Mouse (Mus musculus): ENCODE measurements around the gene Cdh5. TPM values are rescaled to one million over a fixed set of nuclear protein-coding genes. Genes with fewer than 3 reads are reported as not detected.
"Not testable (repeated sequence)": the region's sequence is repeated elsewhere in the genome, so short reads cannot be mapped to it uniquely, and the experiment has no call there.

The Cdh5 gene
- 137 and 152 TPM in 2 replicates for total RNA-seq (2021)
- long read RNA-seq, experiment 1, partial matches to known transcripts = 4 of 10 reads
- long read RNA-seq, experiment 1, other reads (novel, unspliced or antisense) = 2 of 10 reads
- long read RNA-seq, experiment 2, transcript Cdh5-201 (12 exons, 3,995 nt) = major isoform, 9 of 17 reads
- long read RNA-seq, experiment 2, partial matches to known transcripts = 7 of 17 reads
- long read RNA-seq, experiment 2, other reads (novel, unspliced or antisense) = 1 of 17 reads

DNA sequence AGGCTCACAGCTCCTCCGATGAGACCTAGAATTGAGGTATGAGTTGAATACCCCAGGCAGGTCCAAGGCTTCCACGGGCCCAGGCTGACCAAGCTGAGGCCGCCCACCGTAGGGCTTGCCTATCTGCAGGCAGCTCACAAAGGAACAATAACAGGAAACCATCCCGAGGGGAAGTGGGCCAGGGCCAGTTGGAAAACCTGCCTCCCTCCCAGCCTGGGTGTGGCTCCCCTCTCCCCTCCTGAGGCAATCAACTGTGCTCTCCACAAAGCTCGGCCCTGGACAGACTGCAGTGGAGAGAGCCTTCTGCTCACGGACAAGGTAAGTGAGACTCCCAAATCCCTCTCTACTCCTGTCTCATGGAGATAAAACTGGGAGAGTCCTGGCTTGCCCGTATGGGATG lies at the start of gene Cdh5:
TSS of gene Cdh5 (plus strand) at position 211 of the 400 bp plus-strand sequence.
- DNase-seq = peak; percentile 70

DNA sequence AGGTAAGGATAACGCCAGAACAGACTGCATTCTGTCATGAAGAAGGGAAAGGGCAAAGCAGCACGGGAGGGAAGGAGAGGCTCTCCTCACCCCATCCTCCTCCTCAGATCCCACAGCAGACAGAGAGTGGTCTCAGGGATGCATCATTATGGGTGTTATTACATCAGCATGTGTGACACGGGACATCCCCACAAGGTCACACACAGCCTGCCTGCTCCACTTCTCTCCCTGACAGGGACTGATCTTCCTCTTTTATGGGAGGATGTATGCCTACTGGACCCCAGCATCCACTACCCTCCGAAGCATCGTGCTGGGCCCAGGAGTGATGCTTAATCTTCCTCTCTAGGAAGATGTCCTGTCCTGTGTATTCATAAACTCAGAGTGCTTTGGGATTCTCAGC lies 41.5 kb upstream of the Cdh5 start:
- DNase-seq = no peak

DNA sequence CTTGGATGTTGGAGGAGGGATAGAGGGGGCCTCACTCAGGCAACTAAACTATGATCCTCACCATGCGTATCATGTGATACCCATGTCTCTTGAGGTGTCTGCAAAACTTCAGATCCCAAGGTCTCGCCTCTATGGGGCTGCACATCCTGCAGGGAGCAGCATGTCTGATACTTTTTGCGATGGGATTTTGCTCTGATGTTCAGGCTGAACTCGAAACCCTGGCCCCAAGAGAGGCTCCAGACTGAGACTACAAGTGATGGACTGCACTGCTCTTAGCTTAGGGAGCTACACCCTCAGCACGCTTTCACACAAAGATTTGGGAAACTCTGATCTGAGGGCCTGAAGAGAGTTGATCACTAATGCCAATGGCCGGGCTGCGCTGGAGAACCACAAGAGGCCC lies 41.0 kb upstream of the Cdh5 start:
- no peak for DNase-seq

DNA sequence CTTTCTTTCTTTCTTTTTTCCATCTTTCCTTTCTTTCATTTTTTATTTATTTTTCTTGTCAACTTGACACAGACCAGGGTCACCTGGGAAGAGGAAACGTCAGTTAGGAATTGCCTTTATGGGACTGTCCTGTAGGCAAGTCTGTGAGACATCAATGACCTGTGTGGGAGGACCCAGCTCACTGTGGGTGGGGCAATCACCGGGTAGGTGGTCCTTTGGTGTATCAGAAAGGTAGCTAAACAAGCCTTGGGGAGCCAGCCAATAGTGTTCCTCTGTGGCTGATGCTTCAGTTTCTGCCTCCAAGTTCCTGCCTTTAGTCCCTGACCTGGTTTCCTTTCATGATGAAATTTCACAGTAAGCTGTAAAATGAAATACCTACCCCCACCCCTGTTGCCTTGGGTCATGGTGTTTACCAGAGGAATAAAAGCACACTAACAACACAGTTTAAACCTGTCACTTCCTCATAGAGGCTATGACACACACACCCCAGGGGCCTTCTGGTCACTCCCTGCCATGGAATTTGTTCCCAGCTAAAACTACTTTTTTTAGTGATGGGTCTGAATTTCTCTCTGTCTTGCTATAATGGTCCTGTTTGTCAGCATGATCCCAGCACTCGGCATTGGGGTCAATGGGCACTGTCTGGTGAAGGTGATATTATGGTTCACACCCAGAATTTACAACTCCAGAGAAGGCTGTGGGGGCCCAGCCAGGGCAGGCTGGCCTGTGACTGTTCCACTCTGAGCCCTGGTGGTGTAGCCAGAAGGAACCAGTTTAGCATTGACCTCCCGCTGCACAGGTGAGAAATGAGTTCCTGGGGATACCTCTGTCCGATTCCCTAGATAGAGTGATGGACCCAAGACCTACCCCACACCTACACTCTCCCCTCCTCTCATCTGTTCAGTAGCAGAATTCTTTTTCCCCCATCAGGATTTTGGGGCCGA lies 40.1 kb upstream of the Cdh5 start:
- DNase-seq = no peak

DNA sequence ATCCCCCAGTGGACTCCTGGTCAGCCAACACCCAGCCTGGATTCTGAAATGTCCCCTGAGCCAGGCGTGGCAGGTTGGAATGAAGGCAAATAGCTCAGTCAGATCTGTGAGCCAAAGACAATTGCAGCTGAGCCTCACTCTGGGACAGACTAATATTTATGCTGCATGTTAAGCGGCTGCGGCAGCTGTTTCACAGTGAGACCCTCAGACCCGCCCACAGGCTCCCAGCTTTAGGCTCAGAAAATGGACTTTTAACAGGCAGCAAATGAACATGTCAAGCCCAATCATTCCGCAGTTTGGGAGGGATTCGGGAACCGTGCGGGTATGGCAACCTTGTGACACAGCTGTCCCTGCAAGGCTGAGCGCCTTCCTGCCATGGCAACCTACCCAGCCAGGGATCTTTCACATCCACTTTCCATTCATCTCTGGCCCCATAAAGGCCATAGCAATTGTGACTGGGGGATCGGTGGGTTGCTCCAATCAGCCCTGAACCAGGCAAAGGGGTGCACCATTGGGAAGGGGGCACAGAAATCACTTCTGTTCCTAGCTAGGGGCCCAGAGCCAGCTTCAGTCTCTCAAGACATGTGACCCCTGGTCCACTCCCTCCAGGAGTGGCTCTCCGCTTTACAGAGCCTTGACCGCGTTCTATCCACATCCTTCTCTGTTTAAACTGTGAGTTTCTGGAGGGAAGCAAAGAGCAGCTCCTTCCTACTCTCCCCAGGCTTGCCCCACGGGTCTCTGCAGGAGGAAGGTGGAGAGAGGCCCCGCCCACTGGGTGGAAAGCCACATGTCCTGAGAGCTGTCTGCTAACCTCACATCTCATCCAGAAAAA lies 39.2 kb upstream of the Cdh5 start:
- no peak for DNase-seq

DNA sequence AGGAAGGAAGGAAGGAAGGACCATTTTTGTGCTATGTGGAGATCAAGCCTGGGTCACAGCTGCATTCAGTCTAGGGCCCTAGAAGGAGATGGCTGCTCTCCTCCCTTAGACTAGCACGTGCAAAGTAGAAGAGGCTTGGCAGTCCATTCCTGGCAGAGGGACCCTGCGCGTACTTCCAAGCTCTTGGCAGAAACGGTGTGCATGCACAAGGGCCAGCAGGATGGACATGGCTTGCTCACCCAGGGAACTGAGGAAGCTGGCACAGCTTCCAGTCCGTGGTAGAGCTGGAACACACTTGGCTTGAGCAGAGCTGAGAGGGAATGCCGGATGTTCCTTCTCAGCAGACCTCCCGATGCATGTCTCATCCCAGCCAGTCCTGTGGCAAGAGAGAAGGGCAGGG lies 36.2 kb upstream of the Cdh5 start:
- no peak for DNase-seq

DNA sequence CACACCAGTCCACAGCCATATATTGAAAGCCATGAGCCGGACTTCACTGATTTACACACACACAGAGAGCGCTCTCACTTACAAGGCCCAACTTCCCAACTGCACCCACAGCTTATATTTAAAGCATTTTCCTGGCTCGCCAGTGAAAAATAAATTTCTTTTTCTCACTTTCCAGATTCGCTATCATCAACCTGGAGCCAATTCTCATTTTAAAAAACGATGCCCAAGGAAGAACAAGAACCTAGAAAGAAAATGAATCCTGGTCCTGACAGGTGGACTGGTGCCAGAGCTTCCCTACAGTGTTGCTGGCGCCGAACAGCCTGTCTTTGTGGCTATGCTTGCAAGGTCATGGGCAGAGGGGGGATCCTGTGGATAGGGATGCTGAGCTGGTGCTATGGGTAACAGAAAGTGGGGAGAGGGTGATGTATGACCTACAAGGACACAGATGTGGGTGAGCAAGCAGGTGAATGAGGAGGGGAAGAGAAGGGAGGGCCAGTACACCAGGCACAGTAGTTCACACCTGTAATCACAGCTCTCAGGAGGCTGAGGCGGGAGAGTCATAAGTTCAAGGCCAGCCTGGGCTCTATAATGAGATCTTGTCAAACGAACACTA lies 35.4 kb upstream of the Cdh5 start:
- DNase-seq = no peak

DNA sequence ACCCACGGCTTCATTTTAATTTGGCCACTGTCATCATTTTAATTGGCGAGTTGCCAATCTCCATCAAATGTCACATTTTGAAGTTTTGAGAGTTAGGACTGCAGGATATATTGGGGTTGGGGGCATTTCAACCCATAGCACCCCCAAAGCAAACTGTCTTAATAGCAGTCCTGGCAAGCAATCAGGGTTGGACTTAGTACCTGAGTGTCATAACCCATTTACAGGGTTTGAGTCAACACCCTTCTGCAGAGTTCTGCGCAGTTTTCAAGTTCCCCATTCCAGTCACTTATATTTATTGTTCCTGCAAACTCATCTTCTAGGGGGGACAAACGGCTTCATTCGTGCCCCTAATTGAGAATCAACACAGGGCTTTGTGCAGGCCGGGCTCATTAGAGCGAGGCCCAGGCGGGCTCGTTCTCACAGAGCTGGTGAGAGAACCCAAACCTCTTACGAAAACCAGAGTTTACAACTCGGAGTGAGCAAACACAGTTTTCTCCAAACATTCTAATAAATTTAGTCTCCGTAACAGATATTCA lies 34.0 kb upstream of the Cdh5 start:
- no peak for DNase-seq

DNA sequence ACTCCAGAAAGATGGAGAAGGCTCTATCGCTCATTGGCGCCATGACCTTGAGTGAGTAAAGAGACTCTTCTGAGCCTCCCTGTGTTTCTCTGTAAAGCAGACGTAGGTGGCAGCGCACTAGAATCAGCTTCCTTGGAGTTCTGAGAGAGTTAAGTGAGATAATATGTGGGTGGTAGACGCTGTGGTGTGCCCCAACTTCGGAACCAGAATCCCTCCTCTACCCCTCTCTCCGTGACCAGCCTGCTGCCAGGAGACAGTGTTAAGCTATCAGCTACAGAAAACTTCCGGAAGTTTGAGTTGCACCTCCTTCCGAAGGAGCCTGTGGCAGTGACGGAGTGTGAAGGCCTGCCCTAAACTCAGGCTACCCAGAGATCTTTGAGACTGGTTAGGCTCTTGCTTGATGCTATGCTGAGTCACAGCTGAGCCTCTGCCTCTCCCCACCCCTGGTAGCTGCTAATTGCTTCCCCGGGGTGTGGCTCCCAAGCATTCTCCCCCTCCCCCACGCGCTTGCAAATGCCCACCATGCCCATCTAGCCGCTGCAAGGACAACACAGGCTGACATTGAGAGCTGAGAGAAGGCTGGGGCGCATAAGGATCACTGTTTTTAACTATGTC lies 32.9 kb upstream of the Cdh5 start:
- DNase-seq = no peak

DNA sequence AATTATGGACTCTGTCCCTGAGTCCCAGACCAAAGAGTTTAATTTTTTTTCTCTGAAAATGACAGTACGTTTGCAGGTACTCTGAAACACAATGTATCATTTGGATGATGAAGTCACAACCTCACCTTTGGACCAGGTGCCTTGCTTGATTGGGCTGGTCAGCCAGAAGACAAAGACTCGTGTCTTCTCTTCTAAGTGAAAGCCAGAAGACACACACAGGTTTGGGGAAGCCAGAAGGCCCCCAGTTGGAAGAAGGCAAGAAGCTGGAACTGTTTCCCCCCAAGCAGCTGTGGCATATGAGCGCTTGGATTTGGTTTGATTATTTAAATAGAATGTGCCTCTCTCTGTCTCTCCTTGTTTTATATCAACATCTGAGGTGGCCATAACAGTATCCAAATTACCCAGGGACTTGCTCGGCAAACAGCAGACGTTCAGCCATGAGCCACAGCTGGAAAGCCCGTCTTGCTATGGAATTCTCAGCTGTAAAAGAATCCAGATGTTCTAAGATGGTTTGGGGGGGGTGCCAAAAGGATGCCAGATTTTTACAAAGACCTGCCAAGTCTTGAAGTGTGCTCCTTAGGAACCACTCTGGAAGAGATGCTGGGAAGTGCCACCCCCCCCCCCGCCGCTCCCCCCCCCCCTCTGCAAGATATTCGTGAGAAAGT lies 31.1 kb upstream of the Cdh5 start:
- not testable (repeated sequence) for DNase-seq

DNA sequence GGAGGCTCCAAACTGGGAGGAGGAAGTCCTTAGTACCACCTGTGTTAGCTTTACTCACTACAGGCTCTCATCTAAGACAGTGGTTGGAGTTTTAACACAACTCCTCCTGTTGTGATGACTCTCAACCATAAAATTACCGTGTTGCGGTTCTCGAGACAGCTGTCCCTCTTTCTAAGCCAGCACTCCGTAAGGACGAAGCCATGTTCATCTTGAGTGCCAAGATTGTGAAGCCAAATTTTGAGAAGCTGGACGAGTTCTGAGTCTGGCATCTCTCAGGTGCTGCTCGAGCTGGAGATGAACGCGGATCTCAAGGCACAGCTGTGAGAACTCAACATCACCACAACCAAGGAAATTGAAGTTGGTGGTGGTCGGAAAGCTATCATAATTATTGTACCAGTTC lies 30.5 kb upstream of the Cdh5 start:
- DNase-seq = no peak

DNA sequence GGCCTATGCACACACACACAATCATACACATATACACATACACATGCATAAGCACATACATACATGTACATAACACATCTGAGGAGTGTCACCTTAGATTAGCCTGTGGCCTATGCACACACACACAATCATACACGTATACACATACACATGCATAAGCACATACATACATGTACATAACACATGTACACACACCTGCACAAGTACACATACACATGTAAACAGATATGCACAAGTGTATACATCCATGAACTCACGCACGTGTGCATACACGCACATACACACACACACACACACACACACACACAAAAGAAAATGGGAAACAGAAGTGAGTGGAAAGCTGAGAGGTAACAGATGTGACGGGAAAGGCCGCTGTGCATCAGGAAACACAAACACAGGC lies 26.3 kb upstream of the Cdh5 start:
- no peak for DNase-seq

DNA sequence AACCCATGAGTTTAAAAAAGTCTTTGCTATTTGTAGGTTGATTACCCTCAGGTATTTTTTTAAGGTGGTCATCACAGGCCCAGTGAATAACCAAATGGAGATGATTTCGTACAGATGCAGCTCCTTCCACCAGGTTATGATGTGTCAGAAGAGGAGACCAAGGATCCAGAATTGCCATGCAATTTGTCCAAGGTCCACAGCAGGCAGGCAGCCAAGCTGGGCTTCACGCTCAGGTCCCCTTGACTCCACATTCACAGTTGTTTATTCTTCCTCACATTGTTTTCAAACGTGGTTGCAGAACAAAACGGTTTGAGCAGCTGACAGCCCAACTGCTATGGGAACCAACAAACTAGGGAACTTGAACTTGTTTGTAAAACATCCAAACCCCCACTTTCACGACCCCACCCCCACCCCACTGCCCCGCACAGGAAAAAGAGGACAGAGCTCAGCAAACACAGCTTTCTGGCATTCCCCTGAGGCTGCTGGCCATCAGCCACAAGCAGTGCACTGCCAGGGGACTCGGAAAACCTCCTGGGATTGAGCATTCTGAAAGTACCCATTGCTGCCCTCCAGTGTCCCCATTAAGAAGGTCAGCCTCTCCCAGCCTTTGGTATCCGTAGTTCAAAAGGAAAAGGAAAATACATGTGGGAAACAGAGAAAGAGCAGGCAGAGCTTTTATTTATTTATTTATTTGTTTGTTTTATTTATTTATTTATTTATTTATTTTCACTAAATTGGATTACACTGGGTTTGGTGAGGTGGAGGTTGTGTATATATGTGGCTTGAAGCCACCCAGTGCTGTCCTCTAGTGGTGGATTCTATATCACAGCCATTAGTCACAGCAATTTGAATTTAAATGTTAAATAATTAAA lies 24.6 kb upstream of the Cdh5 start:
- peak; percentile 75 for DNase-seq

DNA sequence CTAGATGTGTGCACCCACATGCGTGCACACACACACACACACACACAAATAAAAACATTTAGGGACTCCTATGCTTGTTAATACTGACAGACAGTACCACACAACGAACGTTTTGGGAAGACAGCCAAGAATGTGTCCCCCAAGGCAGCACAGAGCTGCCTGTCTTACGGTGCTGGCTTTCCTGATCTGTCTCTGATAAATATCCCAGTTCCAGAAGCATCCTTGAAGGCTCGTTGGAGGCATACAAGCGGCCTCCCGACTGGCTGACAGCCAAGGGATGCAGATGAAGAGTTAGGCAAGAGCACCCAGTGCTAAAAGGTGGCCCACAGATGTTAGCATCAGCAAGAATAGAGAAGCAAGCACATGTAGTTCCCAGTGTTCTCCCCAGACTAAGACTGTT lies 23.3 kb upstream of the Cdh5 start:
- no peak for DNase-seq

DNA sequence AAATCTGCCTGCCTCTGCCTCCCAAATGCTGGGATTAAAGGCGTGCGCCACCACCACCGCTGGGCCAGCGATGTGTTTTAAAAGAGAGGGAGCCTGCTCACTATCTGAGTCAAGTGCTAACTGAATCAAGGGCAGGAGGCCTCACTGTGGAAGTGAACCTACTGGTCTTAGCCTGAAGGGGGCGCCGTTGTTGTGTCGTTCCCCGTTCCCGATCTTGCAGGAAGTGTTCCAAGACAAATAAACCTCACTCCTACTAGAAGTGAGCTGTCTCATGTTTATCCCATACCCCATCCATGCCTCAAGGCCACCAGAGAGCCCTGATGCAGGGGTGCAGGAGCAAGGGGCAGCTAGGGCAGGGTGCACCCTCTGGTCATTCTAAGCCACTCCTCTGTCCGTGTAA lies 16.1 kb upstream of the Cdh5 start:
- DNase-seq = no peak

DNA sequence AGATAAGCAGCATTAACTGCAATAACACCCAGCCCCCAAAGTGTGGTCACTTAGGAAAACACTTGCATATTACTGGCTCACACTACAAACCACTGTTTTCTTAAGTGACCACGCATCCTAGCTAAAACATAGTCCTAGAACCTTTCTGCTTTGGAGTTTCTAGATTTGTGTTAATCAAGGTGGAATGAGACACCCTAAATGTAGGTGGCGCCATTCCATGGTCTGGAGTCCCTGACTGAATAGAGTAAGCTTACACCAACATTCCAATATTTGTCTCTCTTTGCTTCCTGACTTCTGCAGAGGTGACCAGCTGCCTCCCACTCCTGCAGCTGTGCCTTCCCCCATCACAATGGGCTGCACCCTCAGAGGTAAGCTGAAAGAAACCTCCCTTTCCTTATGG lies 14.8 kb upstream of the Cdh5 start:
- no peak for DNase-seq

DNA sequence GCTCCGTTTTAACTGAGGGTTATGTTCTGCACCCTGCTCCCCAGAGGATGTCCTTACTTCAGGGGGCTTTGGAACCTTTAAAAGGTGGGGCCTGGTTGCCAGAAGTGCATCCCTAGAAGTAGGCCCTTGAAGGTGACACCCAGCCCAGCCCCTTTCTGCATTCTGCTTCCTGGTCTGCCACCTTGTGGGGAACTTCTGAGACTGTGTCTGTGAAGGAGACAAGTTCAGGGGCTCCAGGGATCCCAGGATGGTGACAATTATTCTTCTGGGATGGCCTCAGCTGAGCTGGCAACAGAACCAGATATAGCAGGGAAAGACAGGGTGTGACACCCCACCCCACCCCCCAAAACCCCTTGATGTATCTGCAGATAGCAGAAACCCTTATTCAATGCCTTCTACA lies 14.3 kb upstream of the Cdh5 start:
- DNase-seq = no peak

DNA sequence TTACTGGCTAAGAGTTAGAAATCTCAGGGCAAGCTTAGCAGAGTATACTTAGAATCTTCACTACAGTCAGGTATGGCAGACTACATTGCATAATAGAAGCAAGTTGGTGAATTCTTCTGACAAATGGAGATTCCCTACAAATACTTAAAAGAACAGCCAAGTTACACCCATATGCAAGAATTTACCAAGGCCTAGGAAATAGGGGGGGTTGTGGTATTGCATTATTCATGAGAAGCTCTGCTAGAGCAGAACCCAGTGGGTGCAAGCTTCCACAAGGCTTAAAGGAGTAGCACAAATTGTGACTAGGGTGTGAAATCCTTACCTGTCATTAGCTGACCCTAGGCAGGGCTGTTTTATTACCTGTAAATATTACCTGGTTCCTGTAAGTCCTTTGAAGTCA lies 13.5 kb upstream of the Cdh5 start:
- not testable (repeated sequence) for DNase-seq

DNA sequence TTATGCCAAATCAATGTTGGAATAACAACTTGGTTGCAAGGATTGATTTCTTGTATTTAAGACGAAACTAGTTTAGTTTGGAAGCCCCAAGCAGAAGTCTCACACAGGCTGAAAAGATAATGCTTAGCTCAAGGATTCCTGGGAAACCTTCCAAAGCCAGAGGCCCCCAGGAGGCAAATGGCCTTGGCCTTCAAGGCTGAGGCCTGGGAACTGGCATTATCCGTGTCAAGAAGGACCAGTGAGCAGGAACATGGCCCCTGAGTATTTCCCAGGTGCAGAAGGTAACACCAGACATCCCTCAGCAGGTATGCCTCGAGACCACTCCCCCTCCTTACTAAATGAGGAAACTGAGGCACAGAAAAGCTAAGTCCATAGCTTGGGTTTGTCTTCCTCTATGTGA lies 12.5 kb upstream of the Cdh5 start:
- peak; percentile 46 for DNase-seq
